Mouse (Mus musculus): ENCODE results near the gene Zmpste24. TPM values are rescaled to one million over a fixed set of nuclear protein-coding genes. Genes with fewer than 3 reads are reported as not detected.
A peak's percentile ranks its signal among the peaks of the same experiment; 100 is the strongest.

Zmpste24 gene
- total RNA-seq, 2 experiments from 2014 or later: 15.0 to 20.3 TPM

GRCm38 (mm10) chr4:121028146-121028545 lies 69.9 kb downstream of the Zmpste24 start:
- intact Hi-C loops (cut with DNase I): loop anchor here (2.0 kb wide), 1 partner anchor 205 kb away; no protein-coding TSS in a partner anchor

GRCm38 (mm10) chr4:121025681-121026080 lies 72.4 kb downstream of the Zmpste24 start:
- no peak for DNase-seq
- TF ChIP-seq CTCF (IDR thresholded peaks at IDR 0.05): no peak
- Histone ChIP-seq H3K4me3 (no peak overlapping the region), H3K27ac (no peak overlapping the region)
- intact Hi-C loops (cut with DNase I): no loop called here

More at GRCm38 (mm10) chr4:121028146-121028545, 69.9 kb downstream of the Zmpste24 start:
- Histone ChIP-seq H3K4me3 (no peak overlapping the region), H3K27ac (no peak overlapping the region)
- no peak for TF ChIP-seq CTCF (IDR thresholded peaks at IDR 0.05)
- DNase-seq: no peak

GRCm38 (mm10) chr4:121023941-121024340 lies 74.1 kb downstream of the Zmpste24 start:
- TF ChIP-seq CTCF (IDR thresholded peaks at IDR 0.05): no peak
- intact Hi-C loops (cut with DNase I): no loop called here
- Histone ChIP-seq H3K27ac (no peak overlapping the region), H3K4me3 (no peak overlapping the region)
- DNase-seq: no peak

- no peak for TF ChIP-seq CTCF (IDR thresholded peaks at IDR 0.05)
- Histone ChIP-seq H3K27ac (no peak overlapping the region), H3K4me3 (no peak overlapping the region)
- no peak for DNase-seq
- intact Hi-C loops (cut with DNase I): no loop called here
These were observed 74.6 kb downstream of the Zmpste24 start for GRCm38 (mm10) chr4:121023464-121023863.

GRCm38 (mm10) chr4:121021911-121022310 lies 76.1 kb downstream of the Zmpste24 start:
- intact Hi-C loops (cut with DNase I): no loop called here
- Histone ChIP-seq H3K27ac (no peak overlapping the region), H3K4me3 (no peak overlapping the region)
- TF ChIP-seq CTCF (IDR thresholded peaks at IDR 0.05): no peak
- DNase-seq: no peak

GRCm38 (mm10) chr4:121020040-121020790 lies 77.8 kb downstream of the Zmpste24 start:
- intact Hi-C loops (cut with DNase I): no loop called here
- no peak overlapping the region for H3K27ac ChIP-seq

GRCm38 (mm10) chr4:121018250-121018649 lies 79.8 kb downstream of the Zmpste24 start:
- no peak for TF ChIP-seq CTCF (IDR thresholded peaks at IDR 0.05)
- no peak overlapping the region for H3K27ac ChIP-seq
- H3K4me3 ChIP-seq: no peak overlapping the region
- no peak for DNase-seq
- intact Hi-C loops (cut with DNase I): no loop called here

More at GRCm38 (mm10) chr4:121020040-121020790, 77.8 kb downstream of the Zmpste24 start:
- DNase-seq: no peak
- no peak overlapping the region for H3K4me3 ChIP-seq
- TF ChIP-seq CTCF (IDR thresholded peaks at IDR 0.05): no peak

GRCm38 (mm10) chr4:121016928-121017657 lies 80.9 kb downstream of the Zmpste24 start, which contains the start of gene Smap2:
Smap2 (minus strand) TSS chr4:121017247.
- TF ChIP-seq CTCF (IDR thresholded peaks at IDR 0.05): peak; percentile 89
- peak; percentile 100 for DNase-seq
- Histone ChIP-seq H3K27ac (peak within 1 kb of the TSS; percentile 95), H3K4me3 (peak within 1 kb of the TSS; percentile 85)
- intact Hi-C loops (cut with DNase I): loop anchor here (2.0 kb wide), 1 partner anchor 30 kb away; no protein-coding TSS in a partner anchor

GRCm38 (mm10) chr4:121016021-121016898 lies 81.8 kb downstream of the Zmpste24 start:
- intact Hi-C loops (cut with DNase I): loop anchor here (2.0 kb wide), 1 partner anchor 29 kb away; no protein-coding TSS in a partner anchor
- no peak for DNase-seq
- peak overlapping the region; percentile 95 for H3K27ac ChIP-seq
- H3K4me3 ChIP-seq: peak overlapping the region; percentile 85
- TF ChIP-seq CTCF (IDR thresholded peaks at IDR 0.05): no peak

GRCm38 (mm10) chr4:121015268-121015659 lies 82.8 kb downstream of the Zmpste24 start:
- DNase-seq: no peak
- intact Hi-C loops (cut with DNase I): no loop called here
- no peak overlapping the region for H3K27ac ChIP-seq
- no peak for TF ChIP-seq CTCF (IDR thresholded peaks at IDR 0.05)
- peak overlapping the region; percentile 85 for H3K4me3 ChIP-seq

GRCm38 (mm10) chr4:121014594-121015267 lies 83.3 kb downstream of the Zmpste24 start:
- no peak overlapping the region for H3K27ac ChIP-seq
- TF ChIP-seq CTCF (IDR thresholded peaks at IDR 0.05): no peak
- peak overlapping the region; percentile 7; the same call in 1 of the 2 replicates for H3K4me3 ChIP-seq
- DNase-seq: no peak
- intact Hi-C loops (cut with DNase I): no loop called here
